Comparison of ENCODE assay signal across 14 mouse cellular contexts in the genomic region with DNA sequence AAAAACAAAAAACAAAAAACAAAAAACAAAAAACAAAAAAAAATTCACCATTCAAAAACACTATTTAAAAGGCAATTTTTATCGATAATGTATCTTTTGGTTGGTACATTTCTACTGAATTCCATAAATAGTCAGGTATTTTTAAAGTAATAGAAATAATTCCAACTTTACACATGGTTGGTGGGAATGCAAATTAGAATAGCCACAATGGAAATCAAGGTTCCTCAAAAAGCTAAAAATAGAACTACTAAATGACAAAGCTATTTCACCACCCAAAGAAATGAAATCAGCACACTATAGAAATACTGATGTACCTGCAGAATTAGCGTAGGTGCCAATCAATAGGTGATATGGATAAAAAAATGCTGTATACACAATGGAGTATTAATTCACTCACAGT.
"Had no signal": no experiment of that assay in that cellular context is flagged by ENCODE, and none has a peak within 500 bp of the region (broad histone marks: within the 10 kb centered on the region; RNA-seq: fewer than 3 reads in every experiment).

No protein-coding gene starts in this region.

- H3K36me3 ChIP-seq: midbrain, embryonic 10.5 days; midbrain, embryonic 12.5 days; neural tube, embryonic 12.5 days; stomach, embryonic 15.5 days had no signal

- DNase-seq: lung, adult 18-20 months; lung, embryonic 14.5 days; lung, postnatal 10 days; lung, postnatal 4 days; midbrain, embryonic 14.5 days; right cerebral cortex, postnatal 14 days; thymus, adult 2 months; thymus, postnatal 36 days had no signal

- H3K27me3 ChIP-seq: midbrain, embryonic 12.5 days; neural tube, embryonic 12.5 days; stomach, embryonic 15.5 days had no signal

- H3K4me3 ChIP-seq: midbrain, embryonic 10.5 days; midbrain, embryonic 12.5 days; neural tube, embryonic 12.5 days; stomach, embryonic 15.5 days had no signal

- H3K4me2 ChIP-seq: lung, embryonic 14.5 days; midbrain, embryonic 12.5 days; neural tube, embryonic 12.5 days; stomach, embryonic 15.5 days had no signal

- H3K9me3 ChIP-seq: midbrain, embryonic 10.5 days; midbrain, embryonic 12.5 days; neural tube, embryonic 12.5 days; stomach, embryonic 15.5 days had no signal

- H3K9ac ChIP-seq: liver, embryonic 14.5 days; lung, embryonic 14.5 days; midbrain, embryonic 12.5 days; neural tube, embryonic 12.5 days; stomach, embryonic 15.5 days had no signal

- H3K27ac ChIP-seq: liver, embryonic 14.5 days; midbrain, embryonic 10.5 days; midbrain, embryonic 12.5 days; neural tube, embryonic 12.5 days; stomach, embryonic 15.5 days; stomach, postnatal 0 days had no signal
